8 mouse cellular contexts compared by ENCODE assay signal in the genomic region with DNA sequence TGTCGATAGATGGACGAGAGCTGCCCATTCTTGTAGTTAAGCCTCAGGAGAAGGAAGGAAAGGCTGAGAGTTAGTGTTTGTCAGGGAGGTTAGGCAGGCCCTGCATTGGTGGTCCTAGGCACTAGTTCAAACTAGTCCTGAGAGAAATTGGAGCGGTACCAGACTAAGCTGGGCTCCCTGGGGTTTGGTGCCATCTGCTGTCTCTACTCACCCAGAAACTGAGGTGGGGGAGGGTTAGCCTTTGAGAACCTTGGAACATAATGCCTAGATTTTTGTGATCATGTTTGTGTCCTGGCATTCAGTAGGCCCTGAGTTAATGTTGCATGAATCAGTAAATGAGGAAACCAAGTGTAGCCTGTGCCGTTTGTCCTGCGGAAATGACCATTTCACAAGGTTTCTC. TPM values are rescaled to one million over a fixed set of nuclear protein-coding genes. Genes with fewer than 3 reads are reported as not detected.
A peak's percentile ranks its signal among the peaks of the same experiment; 100 is the strongest.
DNase-seq lines count a peak whose midpoint lies in the region; ATAC-seq and TF ChIP-seq lines count a peak whose summit lies in the region.

No protein-coding gene starts in this region.

- 16% methylated on average over 5 of the region's 5 CpGs for WGBS in kidney, postnatal 0 days
- WGBS in lung, embryonic 16.5 days, result 22% methylated on average over 5 of the region's 5 CpGs

- peak overlapping the region; percentile 33; the same call in 1 of the 2 replicates for H3K27ac ChIP-seq in testis, adult 2 months (ENCODE audit: control insufficient read depth, insufficient read depth, low read depth, low read length)
- peak overlapping the region; percentile 99 for H3K27ac ChIP-seq in kidney, postnatal 0 days
- H3K27ac ChIP-seq in lung, embryonic 16.5 days (ENCODE audit: low read length), result no peak overlapping the region

- TF ChIP-seq POLR2A in testis, adult 2 months (IDR thresholded peaks at IDR 0.05; ENCODE audit: control insufficient read depth, low read depth, low read length), result no peak

- H3K36me3 ChIP-seq in testis, adult 2 months (ENCODE audit: control insufficient read depth, insufficient read depth, low read length), result no peaks in the 10 kb centered on the region
- peaks cover 22% of the 10 kb centered on the region; the same call in 1 of the 2 replicates for H3K36me3 ChIP-seq in kidney, postnatal 0 days (ENCODE audit: insufficient read depth, low read length)
- peaks cover 12% of the 10 kb centered on the region for H3K36me3 ChIP-seq in lung, embryonic 16.5 days (ENCODE audit: control insufficient read depth, insufficient read depth, low read length)

- peaks cover 2% of the 10 kb centered on the region; the same call in 1 of the 2 replicates for H3K4me1 ChIP-seq in testis, adult 2 months (ENCODE audit: control insufficient read depth, insufficient read depth, low read length)
- peaks cover 10% of the 10 kb centered on the region for H3K4me1 ChIP-seq in kidney, postnatal 0 days (replicated peaks; ENCODE audit: insufficient read depth, low read length)
- peaks cover 14% of the 10 kb centered on the region for H3K4me1 ChIP-seq in lung, embryonic 16.5 days (replicated peaks; ENCODE audit: control insufficient read depth, insufficient read depth, low read length)

- peak overlapping the region; percentile 98 for H3K4me3 ChIP-seq in testis, adult 2 months (ENCODE audit: control insufficient read depth, low read depth, low read length)
- peak overlapping the region; percentile 98 for H3K4me3 ChIP-seq in kidney, postnatal 0 days (replicated peaks; ENCODE audit: low read depth, low read length)
- H3K4me3 ChIP-seq in lung, embryonic 16.5 days (ENCODE audit: low read length), result peak overlapping the region; percentile 94

- H3K9ac ChIP-seq in kidney, postnatal 0 days (ENCODE audit: low read depth, low read length), result peak overlapping the region; percentile 98
- peak overlapping the region; percentile 98 for H3K9ac ChIP-seq in lung, embryonic 16.5 days (ENCODE audit: low read length)

- no peak for TF ChIP-seq CTCF in testis, adult 2 months (IDR thresholded peaks at IDR 0.05; ENCODE audit: control insufficient read depth, insufficient read depth, insufficient replicate concordance, low read depth, low read length)
- peak; percentile 69 for TF ChIP-seq CTCF in kidney, postnatal 0 days (IDR thresholded peaks at IDR 0.05; ENCODE audit: low read depth)

- peak overlapping the region; percentile 97 for H3K4me2 ChIP-seq in kidney, postnatal 0 days (ENCODE audit: low read length)
- H3K4me2 ChIP-seq in lung, embryonic 16.5 days (ENCODE audit: low read depth, low read length), result peak overlapping the region; percentile 72

- ATAC-seq in granulocyte monocyte progenitor cell, adult 5-6 weeks (replicated peaks; ENCODE audit: poor library complexity, severe bottlenecking), result peak; percentile 36
- no peak for ATAC-seq in kidney, postnatal 0 days (replicated peaks; ENCODE audit: low FRiP score, low read depth)
- ATAC-seq in lung, embryonic 16.5 days (ENCODE audit: low read depth), result no peak
- no peak for ATAC-seq in inflammation-experienced regulatory T-cells, adult 6 months

- no peaks in the 10 kb centered on the region for H3K9me3 ChIP-seq in kidney, postnatal 0 days (replicated peaks; ENCODE audit: low read length)
- H3K9me3 ChIP-seq in lung, embryonic 16.5 days (ENCODE audit: control insufficient read depth, low read length), result no peaks in the 10 kb centered on the region

- DNase-seq in testis, postnatal 14 days (ENCODE audit: low spot score), result no peak
- peak; percentile 82 for DNase-seq in cerebellum, adult 11-12 months
- DNase-seq in kidney, postnatal 0 days (ENCODE audit: low spot score), result peak; percentile 75
- peak; percentile 32 for DNase-seq in right cerebral cortex, postnatal 14 days

- no peaks in the 10 kb centered on the region for H3K27me3 ChIP-seq in testis, adult 2 months (ENCODE audit: control insufficient read depth, insufficient read depth, low read length)
- no peaks in the 10 kb centered on the region for H3K27me3 ChIP-seq in kidney, postnatal 0 days (ENCODE audit: insufficient read depth, low read length)
- H3K27me3 ChIP-seq in lung, embryonic 16.5 days (ENCODE audit: control insufficient read depth, insufficient read depth, low read depth, low read length), result no peaks in the 10 kb centered on the region

RNA-seq across cellular contexts. Expression of gene Brpf1, which starts 1.2 kb away (rescaled TPM):
- 11.7 and 12.4 TPM in 2 replicates for polyA plus RNA-seq in testis, adult 2 months (2012; rRNA removed)
- 48.4 and 53.2 TPM in 2 replicates for total RNA-seq in granulocyte monocyte progenitor cell, adult 5-6 weeks (2014; fragmentation: Nextera tagmentation)
- 40.0 and 43.8 TPM in 2 replicates for total RNA-seq in granulocyte monocyte progenitor cell, adult 5-6 weeks (2017)
- polyA plus RNA-seq in kidney, postnatal 0 days (2015; fragmentation: Nextera tagmentation; extraction: Ambion mirVana), result 12.2 and 12.5 TPM in 2 replicates
- 16.6 and 19.1 TPM in 2 replicates for polyA plus RNA-seq in lung, embryonic 16.5 days (2015; fragmentation: Nextera tagmentation; extraction: Ambion mirVana)
- 10 to 100 TPM in 2 of 3 experiments, 1 to 10 TPM in 1; 9.2 to 15.3 (median 13.7) TPM for polyA plus RNA-seq in inflammation-experienced regulatory T-cells, adult 6 months (2017; shearing (Covaris generic))

RNA-seq across cellular contexts. Expression of gene Ogg1, which starts 18.6 kb away (rescaled TPM):
- 30.0 and 31.0 TPM in 2 replicates for polyA plus RNA-seq in testis, adult 2 months (2012; rRNA removed)
- 13.8 and 17.8 TPM in 2 replicates for total RNA-seq in granulocyte monocyte progenitor cell, adult 5-6 weeks (2014; fragmentation: Nextera tagmentation)
- 6.4 and 7.9 TPM in 2 replicates for total RNA-seq in granulocyte monocyte progenitor cell, adult 5-6 weeks (2017)
- polyA plus RNA-seq in kidney, postnatal 0 days (2015; fragmentation: Nextera tagmentation; extraction: Ambion mirVana), result 14.0 TPM in 2 replicates
- 16.1 and 17.6 TPM in 2 replicates for polyA plus RNA-seq in lung, embryonic 16.5 days (2015; fragmentation: Nextera tagmentation; extraction: Ambion mirVana)
- 10 to 100 TPM; 12.7 to 23.8 (median 20.9) TPM for polyA plus RNA-seq in inflammation-experienced regulatory T-cells, adult 6 months (2017; shearing (Covaris generic))

RNA-seq across cellular contexts. Expression of gene Cpne9, which starts 26.0 kb away (rescaled TPM):
- polyA plus RNA-seq in testis, adult 2 months (2012; rRNA removed), result 0.34 and 0.58 TPM in 2 replicates
- 0.19 TPM in 1 of 2 replicates, not detected in the other for total RNA-seq in granulocyte monocyte progenitor cell, adult 5-6 weeks (2014; fragmentation: Nextera tagmentation)
- 0.39 TPM in 1 of 2 replicates, not detected in the other for total RNA-seq in granulocyte monocyte progenitor cell, adult 5-6 weeks (2017)
- not detected in 2 replicates for polyA plus RNA-seq in kidney, postnatal 0 days (2015; fragmentation: Nextera tagmentation; extraction: Ambion mirVana)
- 0.10 TPM in 1 of 2 replicates, not detected in the other for polyA plus RNA-seq in lung, embryonic 16.5 days (2015; fragmentation: Nextera tagmentation; extraction: Ambion mirVana)
- polyA plus RNA-seq in inflammation-experienced regulatory T-cells, adult 6 months (2017; shearing (Covaris generic)), result under 1 TPM in 2 of 3 experiments, not detected in 1; 0.21 to 0.22 TPM

RNA-seq across cellular contexts. Expression of gene Camk1, which starts 35.6 kb away (rescaled TPM):
- polyA plus RNA-seq in testis, adult 2 months (2012; rRNA removed), result 2.4 and 4.3 TPM in 2 replicates
- total RNA-seq in granulocyte monocyte progenitor cell, adult 5-6 weeks (2014; fragmentation: Nextera tagmentation), result 18.7 and 23.0 TPM in 2 replicates
- total RNA-seq in granulocyte monocyte progenitor cell, adult 5-6 weeks (2017), result 17.2 and 18.3 TPM in 2 replicates
- 90.6 and 99.7 TPM in 2 replicates for polyA plus RNA-seq in kidney, postnatal 0 days (2015; fragmentation: Nextera tagmentation; extraction: Ambion mirVana)
- 105 and 109 TPM in 2 replicates for polyA plus RNA-seq in lung, embryonic 16.5 days (2015; fragmentation: Nextera tagmentation; extraction: Ambion mirVana)
- polyA plus RNA-seq in inflammation-experienced regulatory T-cells, adult 6 months (2017; shearing (Covaris generic)), result 1 to 10 TPM; 1.3 to 2.6 (median 2.2) TPM
